Mouse (Mus musculus) ovary, postnatal 36 days (tissue): Measurements from ENCODE around the gene Chp1.
"Not testable (repeated sequence)": the region's sequence is repeated elsewhere in the genome, so short reads cannot be mapped to it uniquely, and the experiment has no call there.

ENCODE experiments used
- DNase-seq: peaks from one replicate; pipeline ENCODE4 v3.0.0; 2022; ENCODE audit warnings: low spot score, mixed read lengths

The Chp1 gene

GRCm38 (mm10) chr2:119565284-119565683, 17.8 kb downstream of the Chp1 start:
- no peak for DNase-seq

GRCm38 (mm10) chr2:119566182-119566855, 18.8 kb downstream of the Chp1 start:
- no peak for DNase-seq

GRCm38 (mm10) chr2:119572471-119572870, 25.0 kb downstream of the Chp1 start:
- no peak for DNase-seq

GRCm38 (mm10) chr2:119581571-119581970, 34.1 kb downstream of the Chp1 start:
- no peak for DNase-seq

GRCm38 (mm10) chr2:119583439-119583838, 35.9 kb downstream of the Chp1 start:
- no peak for DNase-seq

- no peak for DNase-seq
Measured at GRCm38 (mm10) chr2:119584282-119584681, 36.8 kb downstream of the Chp1 start.

GRCm38 (mm10) chr2:119587383-119587782, 39.9 kb downstream of the Chp1 start:
- peak; percentile 34 for DNase-seq

- DNase-seq: no peak
Measured at GRCm38 (mm10) chr2:119591247-119591646, 43.8 kb downstream of the Chp1 start.

- DNase-seq: no peak
Measured at GRCm38 (mm10) chr2:119593765-119594112, 46.2 kb downstream of the Chp1 start.

- peak; percentile 93 for DNase-seq
Measured at GRCm38 (mm10) chr2:119594113-119594981, 46.9 kb downstream of the Chp1 start.

- no peak for DNase-seq
Measured at GRCm38 (mm10) chr2:119595308-119595707, 47.8 kb downstream of the Chp1 start.

- no peak for DNase-seq
Measured at GRCm38 (mm10) chr2:119596781-119597330, 49.4 kb downstream of the Chp1 start.

GRCm38 (mm10) chr2:119601027-119601426, 53.5 kb downstream of the Chp1 start:
- no peak for DNase-seq

- not testable (repeated sequence) for DNase-seq
Measured at GRCm38 (mm10) chr2:119601575-119601974, 54.1 kb downstream of the Chp1 start.

- no peak for DNase-seq
Measured at GRCm38 (mm10) chr2:119602488-119602887, 55.0 kb downstream of the Chp1 start.

GRCm38 (mm10) chr2:119603909-119604308, 56.4 kb downstream of the Chp1 start:
- no peak for DNase-seq

- no peak for DNase-seq
Measured at GRCm38 (mm10) chr2:119605361-119605973, 58.0 kb downstream of the Chp1 start.

- DNase-seq: no peak
Measured at GRCm38 (mm10) chr2:119607023-119607422, 59.5 kb downstream of the Chp1 start.

GRCm38 (mm10) chr2:119617841-119618198, 70.3 kb downstream of the Chp1 start:
- DNase-seq: no peak

GRCm38 (mm10) chr2:119618199-119618982, 70.9 kb downstream of the Chp1 start, which contains the start of the genes Nusap1 and Oip5:
Nusap1 (plus strand) TSS chr2:119618298.
Oip5 (minus strand) TSS chr2:119618469.
- DNase-seq: peak; percentile 88

- not testable (repeated sequence) for DNase-seq
Measured at GRCm38 (mm10) chr2:119619002-119619401, 71.5 kb downstream of the Chp1 start.

- no peak for DNase-seq
Measured at GRCm38 (mm10) chr2:119621302-119621701, 73.8 kb downstream of the Chp1 start.
